Mouse (Mus musculus) embryo, embryonic 10.5 days (tissue): ENCODE data around the gene H2al1m.
"Not testable (repeated sequence)": the region's sequence is repeated elsewhere in the genome, so short reads cannot be mapped to it uniquely, and the experiment has no call there.

Source experiments
- DNase-seq: peaks from one replicate; pipeline ENCODE4 v3.0.0-alpha.2; 2015; ENCODE audit warnings: low spot score

The H2al1m gene

GRCm38 (mm10) chrX:9327954-9328353, 44.4 kb downstream of the H2al1m start:
- not testable (repeated sequence) for DNase-seq

DNA sequence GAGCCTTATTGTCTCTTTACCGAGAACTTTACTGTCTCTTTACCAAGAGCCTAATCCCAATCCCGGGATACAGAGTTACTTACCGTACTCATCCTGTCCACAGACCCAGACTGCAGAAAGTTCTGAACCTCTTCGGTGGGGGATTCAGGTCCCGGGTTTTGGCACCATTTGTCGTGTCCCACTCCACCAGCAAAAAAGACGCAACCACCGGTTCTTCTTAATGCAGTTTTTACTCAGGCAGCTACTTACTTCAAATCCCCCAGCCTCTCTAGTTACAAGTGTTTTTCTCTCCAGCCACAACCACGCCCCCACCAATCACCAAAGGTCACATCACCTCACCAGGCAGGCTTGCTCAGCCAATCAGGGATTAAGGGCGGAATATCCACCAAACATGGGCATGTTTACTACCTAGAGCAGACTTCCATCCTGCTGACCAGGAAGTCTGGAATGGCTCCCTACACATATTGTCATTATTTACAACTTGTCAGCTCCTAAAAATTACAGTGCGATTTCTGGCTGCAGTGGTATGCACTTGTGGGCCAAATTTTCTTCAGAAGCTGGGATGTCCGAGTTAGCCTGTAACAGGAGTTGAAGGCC, 48.9 kb downstream of the H2al1m start:
- not testable (repeated sequence) for DNase-seq

DNA sequence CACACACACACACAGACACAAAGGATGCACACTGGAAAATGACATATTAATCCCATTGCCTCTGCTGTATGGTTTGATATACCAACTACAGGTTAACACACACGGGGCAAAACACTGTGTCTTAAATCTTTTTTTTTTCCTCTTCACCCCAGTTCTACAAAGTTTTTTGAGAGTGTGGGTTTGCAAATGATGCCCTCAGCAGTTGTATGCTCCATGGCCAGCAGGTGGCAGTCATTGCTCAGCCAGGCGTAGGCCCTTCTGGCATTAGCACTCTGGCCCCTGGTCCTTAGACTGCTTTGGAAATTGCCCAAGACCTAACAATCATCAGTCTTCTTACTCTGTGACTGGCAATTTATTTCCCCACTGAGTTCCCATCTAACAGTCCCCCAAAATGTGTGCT, 49.5 kb downstream of the H2al1m start:
- not testable (repeated sequence) for DNase-seq
